Mouse (Mus musculus) intestine, postnatal 0 days (tissue): ENCODE measurements at regions not wholly inside any gene's neighbourhood (a gene's known extent, or its start where the extent isn't known, plus 50 kb on each side); places are given as distances from the start of the nearest gene placed in this dataset.

Source experiments
- ATAC-seq: fragments of 200-750 bp; cut with Nextera tagmentation; 2 replicates; pipeline ENCODE4 v1.8.0; 2017; ENCODE audit warnings: mild to moderate bottlenecking, moderate TSS enrichment, moderate library complexity
- H3K27ac ChIP-seq: fragments of 300-500 bp; sonication (generic); 2 replicates; pipeline ENCODE4 v1.5.1; 2014; ENCODE audit warnings: mild to moderate bottlenecking, low read depth, low read length, moderate library complexity
- H3K27me3 ChIP-seq: fragments of 300-500 bp; sonication (generic); replicated peaks from 2 replicates; pipeline ENCODE4 v1.6.1; 2014; ENCODE audit warnings: low read length, mixed read lengths; ENCODE audit not compliant: control insufficient read depth, insufficient read depth
- H3K36me3 ChIP-seq: fragments of 300-500 bp; sonication (generic); 2 replicates; pipeline ENCODE4 v1.6.1; 2014; ENCODE audit warnings: mild to moderate bottlenecking, moderate library complexity; ENCODE audit not compliant: control insufficient read depth, insufficient read depth
- H3K4me1 ChIP-seq: fragments of 300-500 bp; sonication (generic); replicated peaks from 2 replicates; pipeline ENCODE4 v1.6.1; 2014; ENCODE audit warnings: antibody characterized with exemption, low read length, mixed read lengths; ENCODE audit not compliant: control insufficient read depth, insufficient read depth
- H3K4me2 ChIP-seq: fragments of 300-500 bp; sonication (generic); replicated peaks from 2 replicates; pipeline ENCODE4 v1.6.1; 2014; ENCODE audit warnings: low read depth, mild to moderate bottlenecking, moderate library complexity
- H3K4me3 ChIP-seq: fragments of 300-500 bp; sonication (generic); 2 replicates; pipeline ENCODE4 v1.5.1; 2014; ENCODE audit warnings: low read depth, low read length
- H3K9ac ChIP-seq: fragments of 300-500 bp; sonication (generic); 2 replicates; pipeline ENCODE4 v1.6.1; 2014; ENCODE audit warnings: mild to moderate bottlenecking, low read depth, low read length
- H3K9me3 ChIP-seq: fragments of 300-500 bp; sonication (generic); 2 replicates; pipeline ENCODE4 v1.6.1; 2016; ENCODE audit warnings: mixed run types; ENCODE audit not compliant: control insufficient read depth
- CTCF ChIP-seq: sonication (generic); IDR thresholded peaks from 2 replicates; pipeline ENCODE4 v1.5.1; 2016; ENCODE audit warnings: low read depth, mild to moderate bottlenecking, control low read depth, antibody characterized with exemption, moderate library complexity
- WGBS: fragments of 180-500 bp; shearing (Covaris S2); extraction: QIAGEN DNeasy Blood & Tissue Kit; methylation state at CpG from one replicate; pipeline ENCODE4 v1.1.7; 2014; 5-methylcytosine and 5-hydroxymethylcytosine counted together

DNA sequence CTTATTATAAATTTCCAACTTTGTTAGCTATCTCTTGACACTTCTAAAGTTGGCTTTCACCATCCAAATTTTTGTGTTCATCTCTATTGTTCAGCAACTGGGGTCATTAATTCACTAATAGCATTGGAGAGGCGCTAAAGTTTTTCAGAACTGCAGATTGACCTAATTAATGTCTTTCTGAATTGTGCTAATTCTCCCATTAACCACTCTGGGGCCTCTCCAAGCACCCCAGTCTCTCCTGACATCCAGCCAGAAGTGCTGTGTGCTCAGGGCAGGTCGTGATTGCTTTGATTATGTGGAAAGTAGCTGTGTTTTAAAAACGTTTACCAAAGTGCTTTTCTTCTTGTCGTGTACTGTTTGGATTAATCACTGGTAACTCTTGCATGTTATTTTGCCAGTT, 117.0 kb upstream of the Rbms1 start:
- no peak for ATAC-seq
- 32% methylated on average over 4 of the region's 4 CpGs for WGBS
- TF ChIP-seq CTCF = no peak
- Histone ChIP-seq H3K9me3 (no peaks in the 10 kb centered on the region), H3K9ac (no peak overlapping the region), H3K4me3 (no peak overlapping the region), H3K27me3 (no peaks in the 10 kb centered on the region), H3K36me3 (no peaks in the 10 kb centered on the region), H3K27ac (no peak overlapping the region), H3K4me2 (no peak overlapping the region), H3K4me1 (no peaks in the 10 kb centered on the region)

GRCm38 (mm10) chr2:61071025-61071424, 108.0 kb upstream of the Rbms1 start:
- Histone ChIP-seq H3K27ac (no peak overlapping the region), H3K9ac (no peak overlapping the region), H3K4me1 (no peaks in the 10 kb centered on the region), H3K4me3 (no peak overlapping the region), H3K36me3 (no peaks in the 10 kb centered on the region), H3K4me2 (no peak overlapping the region), H3K27me3 (no peaks in the 10 kb centered on the region), H3K9me3 (no peaks in the 10 kb centered on the region)
- 25% methylated on average over 3 of the region's 3 CpGs for whole genome bisulfite sequencing
- TF ChIP-seq CTCF = no peak
- ATAC-seq = no peak

DNA sequence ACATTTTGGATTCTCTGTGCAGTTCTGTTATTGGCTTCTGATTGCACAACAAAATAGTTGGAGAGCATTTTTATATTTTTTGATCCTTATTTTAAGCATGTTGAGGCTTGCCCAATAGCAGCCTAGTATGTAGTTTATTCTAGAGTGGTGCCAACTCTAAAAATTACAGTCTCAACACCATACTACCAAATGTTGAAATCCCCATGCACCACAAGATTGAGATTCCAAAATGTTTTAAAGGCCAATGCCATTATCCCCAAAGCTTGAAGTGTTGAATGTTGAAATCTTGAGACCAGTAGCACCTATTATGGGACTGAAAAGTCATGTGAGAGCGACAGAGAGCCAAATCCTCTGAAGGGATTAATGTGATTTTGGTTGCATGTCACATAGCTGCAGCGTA, 104.9 kb upstream of the Rbms1 start:
- Histone ChIP-seq H3K9ac (no peak overlapping the region), H3K4me2 (no peak overlapping the region), H3K27me3 (no peaks in the 10 kb centered on the region), H3K4me3 (no peak overlapping the region), H3K4me1 (no peaks in the 10 kb centered on the region), H3K36me3 (no peaks in the 10 kb centered on the region), H3K9me3 (no peaks in the 10 kb centered on the region), H3K27ac (no peak overlapping the region)
- WGBS = 94% methylated on average over 2 of the region's 2 CpGs
- no peak for TF ChIP-seq CTCF
- no peak for ATAC-seq

DNA sequence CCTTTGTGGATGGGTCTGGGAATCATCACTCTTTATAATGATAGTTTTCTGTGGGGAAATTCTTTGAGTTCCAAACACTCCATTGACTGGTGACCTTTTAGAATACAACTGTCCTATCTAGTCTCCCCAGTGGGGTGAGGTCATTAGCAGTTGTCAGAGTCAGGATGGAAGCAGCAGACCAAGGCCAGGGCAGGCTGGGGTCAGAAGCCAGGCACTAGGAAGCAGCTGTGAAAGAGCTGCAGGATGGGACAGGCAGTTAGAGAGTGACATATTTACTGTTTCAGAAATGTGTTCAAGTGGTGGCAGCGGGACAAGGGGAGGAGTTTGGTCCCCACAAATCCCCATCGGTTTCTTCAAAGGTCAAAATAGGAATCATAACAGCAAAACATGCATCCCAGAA, 99.1 kb upstream of the Rbms1 start:
- Histone ChIP-seq H3K4me3 (no peak overlapping the region), H3K36me3 (no peaks in the 10 kb centered on the region), H3K4me1 (no peaks in the 10 kb centered on the region), H3K27me3 (no peaks in the 10 kb centered on the region), H3K9me3 (no peaks in the 10 kb centered on the region), H3K4me2 (no peak overlapping the region), H3K27ac (no peak overlapping the region), H3K9ac (no peak overlapping the region)
- WGBS = 56% methylated on average over 2 of the region's 2 CpGs
- TF ChIP-seq CTCF = no peak
- no peak for ATAC-seq

DNA sequence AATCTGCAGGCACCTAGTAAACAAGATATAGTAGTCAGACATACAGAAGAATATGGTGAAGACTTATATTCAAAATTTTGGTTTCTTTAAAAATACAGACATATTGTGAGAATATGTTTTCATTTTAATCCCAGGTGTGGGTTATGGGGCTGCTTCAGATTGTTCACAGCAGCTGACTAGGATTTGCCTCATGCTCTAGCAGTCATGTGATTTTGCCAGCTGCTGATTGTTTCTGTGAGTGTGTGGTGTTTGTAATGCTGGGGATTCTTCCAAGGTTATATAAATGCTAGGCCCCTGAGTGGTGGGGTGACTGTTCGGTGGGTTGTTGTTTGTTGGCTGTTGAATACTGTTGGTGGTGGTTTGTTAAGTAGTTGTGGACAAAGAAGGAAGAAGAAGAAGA, 97.9 kb upstream of the Rbms1 start:
- Histone ChIP-seq H3K27ac (no peak overlapping the region), H3K4me2 (no peak overlapping the region), H3K27me3 (no peaks in the 10 kb centered on the region), H3K36me3 (no peaks in the 10 kb centered on the region), H3K4me1 (no peaks in the 10 kb centered on the region), H3K9ac (no peak overlapping the region), H3K9me3 (no peaks in the 10 kb centered on the region), H3K4me3 (no peak overlapping the region)
- ATAC-seq = no peak
- 76% methylated on average over 1 of the region's 1 CpGs for WGBS
- no peak for TF ChIP-seq CTCF

GRCm38 (mm10) chr2:61058545-61059235, 95.7 kb upstream of the Rbms1 start:
- H3K27ac ChIP-seq = no peak overlapping the region

GRCm38 (mm10) chr2:61052296-61052695, 89.3 kb upstream of the Rbms1 start:
- WGBS = 73% methylated on average over 9 of the region's 9 CpGs
- Histone ChIP-seq H3K4me2 (no peak overlapping the region), H3K4me1 (no peaks in the 10 kb centered on the region), H3K27me3 (no peaks in the 10 kb centered on the region), H3K9ac (no peak overlapping the region), H3K9me3 (no peaks in the 10 kb centered on the region), H3K36me3 (no peaks in the 10 kb centered on the region), H3K4me3 (no peak overlapping the region), H3K27ac (no peak overlapping the region)
- TF ChIP-seq CTCF = no peak
- no peak for ATAC-seq

More at GRCm38 (mm10) chr2:61058545-61059235, 95.7 kb upstream of the Rbms1 start:
- H3K27me3 ChIP-seq = no peaks in the 10 kb centered on the region
- no peak for ATAC-seq
- no peaks in the 10 kb centered on the region for H3K36me3 ChIP-seq
- H3K9ac ChIP-seq = no peak overlapping the region
- TF ChIP-seq CTCF = no peak
- H3K9me3 ChIP-seq = no peaks in the 10 kb centered on the region
- no peaks in the 10 kb centered on the region for H3K4me1 ChIP-seq
- no peak overlapping the region for H3K4me2 ChIP-seq
- no peak overlapping the region for H3K4me3 ChIP-seq
- WGBS = 43% methylated on average over 6 of the region's 6 CpGs
